Mouse (Mus musculus): ENCODE results near the gene Cox10.

DNA sequence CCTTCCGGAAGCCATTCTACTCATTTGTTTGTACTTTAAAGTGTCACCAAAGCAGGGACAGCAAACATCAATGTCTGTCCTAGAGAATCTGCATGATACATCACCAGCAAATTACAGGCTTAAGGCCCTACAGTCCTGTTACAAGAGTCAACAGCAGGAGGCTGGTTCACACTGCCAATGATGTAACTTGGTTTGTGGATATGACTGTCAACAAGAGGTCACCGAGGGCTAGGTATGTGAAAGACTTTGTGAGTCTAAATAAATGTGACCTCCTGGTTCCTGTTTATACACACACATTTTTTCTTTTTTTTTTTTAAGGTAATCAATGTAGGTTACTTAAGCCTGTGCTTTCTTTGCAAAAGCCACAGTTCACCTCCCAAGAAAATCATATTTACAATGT is 102.5 kb downstream of the Cox10 start:
- TF ChIP-seq RCOR1 (conservative IDR thresholded peaks at IDR 0.05; ENCODE audit: low read depth, low read length) = no peak
- no peak for TF ChIP-seq EP300 (IDR thresholded peaks at IDR 0.05; ENCODE audit: low read length)
- no peak for TF ChIP-seq CTCF (conservative IDR thresholded peaks at IDR 0.05 in 1 of 2, IDR thresholded peaks at IDR 0.05 in 1 of 2; ENCODE audit: low read depth in 2 of 2, low read length in 2 of 2)
- TF ChIP-seq HCFC1 (IDR thresholded peaks at IDR 0.05; ENCODE audit: low read depth, low read length) = no peak
- TF ChIP-seq KAT2A (IDR thresholded peaks at IDR 0.05; ENCODE audit: insufficient replicate concordance, low read length) = no peak
- TF ChIP-seq PAX5 (IDR thresholded peaks at IDR 0.05; ENCODE audit: low read length) = no peak
- no peak for TF ChIP-seq MAX (IDR thresholded peaks at IDR 0.05; ENCODE audit: low read length)
- TF ChIP-seq IRF4 (IDR thresholded peaks at IDR 0.05; ENCODE audit: low read depth, low read length) = no peak
- TF ChIP-seq MAZ (IDR thresholded peaks at IDR 0.05; ENCODE audit: low read depth, low read length) = no peak
- TF ChIP-seq CHD2 (IDR thresholded peaks at IDR 0.05; ENCODE audit: low read length) = no peak

All from CH12.LX (cell line).